Mouse (Mus musculus) heart, adult 2 months (tissue): Measurements from ENCODE around the gene Chrna1. TPM values are rescaled to one million over a fixed set of nuclear protein-coding genes. Genes with fewer than 3 reads are reported as not detected.
"Not testable (repeated sequence)": the region's sequence is repeated elsewhere in the genome, so short reads cannot be mapped to it uniquely, and the experiment has no call there.

Source experiments
- DNase-seq, 2 experiments: peaks; one replicate each; pipeline ENCODE4 v3.0.0; 2021
- H3K27ac ChIP-seq: fragments of 200-600 bp; 2 replicates; pipeline ENCODE4 v1.8.1; 2022
- H3K27me3 ChIP-seq: fragments of 200-500 bp; 2 replicates; pipeline ENCODE4 v1.6.1; 2012; ENCODE audit warnings: mild to moderate bottlenecking, low read length, inconsistent platforms, mixed read lengths; ENCODE audit not compliant: control insufficient read depth, insufficient read depth
- H3K36me3 ChIP-seq: fragments of 200-500 bp; 2 replicates; pipeline ENCODE4 v1.6.1; 2012; ENCODE audit warnings: low read length, inconsistent platforms; ENCODE audit not compliant: control insufficient read depth, insufficient read depth
- H3K4me1 ChIP-seq: fragments of 200-500 bp; 2 replicates; pipeline ENCODE4 v1.6.1; 2011; ENCODE audit warnings: low read length; ENCODE audit not compliant: control insufficient read depth, insufficient read depth
- H3K4me3 ChIP-seq: fragments of 200-600 bp; 2 replicates; pipeline ENCODE4 v1.8.1; 2022
- H3K79me2 ChIP-seq: fragments of 200-500 bp; replicated peaks from 2 replicates; pipeline ENCODE4 v1.6.1; 2012; ENCODE audit warnings: mild to moderate bottlenecking, inconsistent platforms, low read length, moderate library complexity, mixed read lengths; ENCODE audit not compliant: control insufficient read depth, insufficient read depth
- H3K9ac ChIP-seq: fragments of 200-500 bp; 2 replicates; pipeline ENCODE4 v1.6.1; 2012; ENCODE audit warnings: low read depth, mild to moderate bottlenecking, control low read depth, inconsistent platforms, low read length, mixed read lengths
- CTCF ChIP-seq: fragments of 200-600 bp; IDR thresholded peaks from 2 replicates; pipeline ENCODE4 v1.8.1; 2022; ENCODE audit warnings: antibody characterized with exemption, mild to moderate bottlenecking, moderate library complexity
- EP300 ChIP-seq: fragments of 200-500 bp; IDR thresholded peaks from 2 replicates; pipeline ENCODE4 v1.6.1; 2011; ENCODE audit warnings: low read depth, low read length, control low read depth; ENCODE audit not compliant: insufficient read depth
- POLR2A ChIP-seq: fragments of 200-500 bp; IDR thresholded peaks from 2 replicates; pipeline ENCODE4 v1.6.1; 2011; ENCODE audit warnings: mild to moderate bottlenecking, low read depth, low read length, control low read depth; ENCODE audit not compliant: insufficient read depth
- WGBS: fragments of 180-500 bp; shearing (Covaris S2); methylation state at CpG from one replicate; pipeline ENCODE4 v1.1.7; 2018; 5-methylcytosine and 5-hydroxymethylcytosine counted together
- intact Hi-C: fragments of 180-260 bp; cut with DNase I; formaldehyde crosslinking; loops from one replicate; pipeline ENCODE4 v1.15.1; 2025
- polyA plus RNA-seq: library from polyadenylated mRNA; depleted of rRNA; stranded (reverse); fragments of >200 nt; gene quantifications from 2 replicates; pipeline ENCODE4 v1.2.3, GENCODE M21; 2012
- total RNA-seq, 2 experiments: library from RNA; stranded (reverse); gene quantifications; 2 replicates each; pipeline ENCODE4 v1.2.3; 2021

The Chrna1 gene
- total and polyA plus RNA-seq, 3 experiments = 0.04 TPM; not detected in 2

DNA sequence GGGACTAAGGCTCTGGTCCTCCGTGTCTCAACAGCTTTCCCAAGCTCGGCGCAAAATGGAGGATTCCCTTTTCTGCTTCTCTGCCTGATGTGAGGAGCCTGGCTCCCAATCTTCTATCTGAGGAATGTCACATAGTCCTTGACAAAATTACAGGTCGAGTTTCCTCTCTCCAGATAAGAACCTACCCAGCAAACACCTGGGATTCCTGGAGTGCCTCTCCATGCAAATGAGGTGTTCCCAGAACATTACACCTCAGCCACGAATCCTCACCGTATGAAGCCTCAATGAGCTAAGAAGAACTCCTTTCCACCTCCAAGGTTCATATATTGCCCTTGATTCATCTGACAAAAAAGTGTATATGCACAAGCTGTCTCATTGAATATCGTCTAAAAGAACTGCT lies 19.7 kb downstream of the Chrna1 start:
- WGBS = 63% methylated on average over 7 of the region's 7 CpGs
- Histone ChIP-seq H3K9ac (no peak overlapping the region), H3K4me3 (no peak overlapping the region), H3K27ac (no peak overlapping the region), H3K4me1 (peaks cover 4% of the 10 kb centered on the region), H3K36me3 (no peaks in the 10 kb centered on the region), H3K27me3 (no peaks in the 10 kb centered on the region), H3K79me2 (no peaks in the 10 kb centered on the region)
- TF ChIP-seq EP300 (no peak), CTCF (no peak), POLR2A (no peak)
- intact Hi-C loops = no loop called here
- DNase-seq = no peak

DNA sequence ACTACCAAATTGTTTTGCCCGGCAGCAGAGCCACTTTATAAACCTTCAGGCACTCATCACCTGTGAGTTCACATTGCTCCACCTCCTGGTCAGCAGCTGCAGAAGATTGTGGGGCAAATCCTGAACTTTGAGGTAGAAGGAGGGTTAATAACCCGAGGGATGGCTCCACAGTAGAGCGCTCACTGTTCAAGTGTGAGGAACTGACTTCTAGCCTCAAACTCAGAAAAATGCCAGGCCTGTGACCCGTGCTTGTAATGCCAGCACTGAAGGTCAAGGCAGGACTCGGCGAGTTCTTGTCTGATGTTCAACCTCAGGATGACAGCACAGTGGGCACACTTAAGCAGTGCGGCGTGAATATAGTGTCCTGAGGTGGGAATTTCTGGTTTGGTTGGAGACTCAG lies 22.2 kb downstream of the Chrna1 start:
- Histone ChIP-seq H3K4me3 (no peak overlapping the region), H3K27ac (no peak overlapping the region), H3K9ac (no peak overlapping the region), H3K36me3 (no peaks in the 10 kb centered on the region), H3K79me2 (no peaks in the 10 kb centered on the region), H3K27me3 (no peaks in the 10 kb centered on the region), H3K4me1 (peaks cover 4% of the 10 kb centered on the region)
- intact Hi-C loops = no loop called here
- 79% methylated on average over 8 of the region's 8 CpGs for WGBS
- no peak for DNase-seq
- TF ChIP-seq POLR2A (no peak), EP300 (no peak)

DNA sequence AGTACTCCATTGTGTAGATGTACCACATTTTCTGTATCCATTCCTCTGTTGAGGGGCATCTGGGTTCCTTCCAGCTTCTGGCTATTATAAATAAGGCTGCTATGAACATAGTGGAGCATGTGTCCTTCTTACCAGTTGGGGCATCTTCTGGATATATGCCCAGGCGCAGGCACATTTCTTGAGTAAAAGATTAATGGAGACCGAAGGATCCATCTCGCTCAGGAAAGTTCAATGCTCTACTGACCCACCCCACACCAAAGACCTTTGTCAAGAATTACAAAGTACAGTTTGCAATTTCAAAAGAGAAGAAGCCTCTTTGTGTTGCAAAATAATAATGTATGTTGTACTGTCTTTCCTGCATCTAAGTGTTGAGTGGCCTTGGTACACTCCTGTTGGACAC lies 23.1 kb downstream of the Chrna1 start:
- H3K27ac ChIP-seq, H3K4me1 ChIP-seq, intact Hi-C loops, H3K36me3 ChIP-seq, H3K9ac ChIP-seq, H3K4me3 ChIP-seq, DNase-seq, H3K79me2 ChIP-seq, H3K27me3 ChIP-seq: not testable (repeated sequence)
- WGBS = 97% methylated on average over 3 of the region's 3 CpGs

- Histone ChIP-seq H3K4me1 (no peaks in the 10 kb centered on the region; the same call in 1 of the 2 replicates), H3K4me3 (no peak overlapping the region), H3K27ac (no peak overlapping the region), H3K9ac (no peak overlapping the region), H3K79me2 (no peaks in the 10 kb centered on the region), H3K36me3 (no peaks in the 10 kb centered on the region), H3K27me3 (no peaks in the 10 kb centered on the region)
- TF ChIP-seq POLR2A = no peak
- TF ChIP-seq CTCF = no peak
- no peak for TF ChIP-seq EP300
- 73% methylated on average over 3 of the region's 3 CpGs for WGBS
- no peak for DNase-seq
- intact Hi-C loops = no loop called here
These were observed 25.7 kb downstream of the Chrna1 start for GRCm38 (mm10) chr2:73554389-73554788.

DNA sequence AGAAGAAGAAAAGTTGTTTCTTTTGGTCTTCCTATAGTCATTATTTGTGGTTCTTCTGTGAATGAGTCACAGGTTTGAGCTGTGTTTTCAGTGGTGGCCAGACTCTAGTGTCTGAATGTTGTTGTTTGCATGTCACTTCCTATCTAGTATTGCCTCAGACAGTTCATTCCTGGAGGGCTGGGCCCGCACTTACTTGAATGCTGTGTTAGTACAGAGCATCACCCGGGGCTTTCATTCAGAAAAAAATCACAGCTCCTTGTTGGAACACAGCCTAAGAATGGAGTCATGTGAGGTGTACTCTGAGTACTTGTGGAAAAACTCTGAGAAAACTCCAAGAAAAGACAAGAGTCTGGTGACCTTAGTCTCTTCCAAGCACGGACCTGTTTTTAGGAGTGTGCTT lies 27.2 kb downstream of the Chrna1 start:
- Histone ChIP-seq H3K27ac (no peak overlapping the region), H3K79me2 (no peaks in the 10 kb centered on the region), H3K4me3 (no peak overlapping the region), H3K4me1 (no peaks in the 10 kb centered on the region; the same call in 1 of the 2 replicates), H3K27me3 (no peaks in the 10 kb centered on the region), H3K9ac (no peak overlapping the region), H3K36me3 (no peaks in the 10 kb centered on the region)
- no peak for TF ChIP-seq EP300
- no peak for TF ChIP-seq POLR2A
- no peak for TF ChIP-seq CTCF
- WGBS = 52% methylated on average over 3 of the region's 3 CpGs
- intact Hi-C loops = no loop called here
- DNase-seq = no peak

GRCm38 (mm10) chr2:73550725-73551124 lies 29.4 kb downstream of the Chrna1 start:
- Histone ChIP-seq H3K27ac (no peak overlapping the region), H3K36me3 (no peaks in the 10 kb centered on the region), H3K27me3 (no peaks in the 10 kb centered on the region), H3K4me1 (no peaks in the 10 kb centered on the region; the same call in 1 of the 2 replicates), H3K4me3 (no peak overlapping the region), H3K79me2 (no peaks in the 10 kb centered on the region), H3K9ac (no peak overlapping the region)
- TF ChIP-seq CTCF (peak; percentile 91), POLR2A (no peak)
- intact Hi-C loops = no loop called here
- WGBS = 12% methylated on average over 6 of the region's 6 CpGs
- no peak for DNase-seq

- Histone ChIP-seq H3K4me1 (no peaks in the 10 kb centered on the region; the same call in 1 of the 2 replicates), H3K4me3 (no peak overlapping the region), H3K27me3 (no peaks in the 10 kb centered on the region), H3K79me2 (no peaks in the 10 kb centered on the region), H3K36me3 (no peaks in the 10 kb centered on the region), H3K27ac (no peak overlapping the region), H3K9ac (no peak overlapping the region)
- no peak for DNase-seq
- WGBS = 67% methylated on average over 2 of the region's 2 CpGs
- intact Hi-C loops = no loop called here
- no peak for TF ChIP-seq CTCF
These were observed 31.6 kb downstream of the Chrna1 start for GRCm38 (mm10) chr2:73548542-73548941.
